Mouse (Mus musculus) limb, embryonic 10.5 days (tissue): Measurements from ENCODE around the gene Dchs1. TPM values are rescaled to one million over a fixed set of nuclear protein-coding genes. Genes with fewer than 3 reads are reported as not detected.

Source experiments
- DNase-seq: peaks from one replicate; pipeline ENCODE4 v3.0.0-alpha.2; 2017; ENCODE audit warnings: low spot score
- H3K27ac ChIP-seq: fragments of 300-500 bp; sonication (generic); 2 replicates; pipeline ENCODE4 v1.5.1; 2016; ENCODE audit warnings: mild to moderate bottlenecking
- H3K27me3 ChIP-seq: fragments of 300-500 bp; sonication (generic); 2 replicates; pipeline ENCODE4 v1.6.1; 2016; ENCODE audit warnings: low read depth, mild to moderate bottlenecking; ENCODE audit not compliant: poor library complexity, severe bottlenecking
- H3K36me3 ChIP-seq: fragments of 300-500 bp; sonication (generic); 2 replicates; pipeline ENCODE4 v1.6.1; 2016; ENCODE audit warnings: mild to moderate bottlenecking, moderate library complexity
- H3K4me1 ChIP-seq: fragments of 300-500 bp; sonication (generic); 2 replicates; pipeline ENCODE4 v1.6.1; 2016
- H3K4me3 ChIP-seq: fragments of 300-500 bp; sonication (generic); 2 replicates; pipeline ENCODE4 v1.5.1; 2016; ENCODE audit warnings: mild to moderate bottlenecking, moderate library complexity
- H3K9me3 ChIP-seq: fragments of 300-500 bp; sonication (generic); replicated peaks from 2 replicates; pipeline ENCODE4 v1.6.1; 2016; ENCODE audit warnings: mild to moderate bottlenecking
- WGBS: fragments of 180-500 bp; shearing (Covaris S2); methylation state at CpG from one replicate; pipeline ENCODE4 v1.1.7; 2016; 5-methylcytosine and 5-hydroxymethylcytosine counted together
- polyA plus RNA-seq: library from polyadenylated mRNA; unstranded; fragments of >200 nt; fragmentation: Nextera tagmentation; extraction: Ambion mirVana; gene quantifications from 2 replicates; pipeline ENCODE4 v1.2.1, GENCODE M21; 2016

Dchs1 gene
- polyA plus RNA-seq, result 17.3 and 21.2 TPM in 2 replicates

- Histone ChIP-seq H3K36me3 (peaks cover 36% of the 10 kb centered on the region), H3K27me3 (no peaks in the 10 kb centered on the region), H3K4me1 (peaks cover 45% of the 10 kb centered on the region), H3K27ac (peak within 1 kb of the TSS; percentile 99), H3K4me3 (peak within 1 kb of the TSS; percentile 98), H3K9me3 (no peaks in the 10 kb centered on the region)
- WGBS, result 1% methylated on average over 84 of the region's 97 CpGs
- peak; percentile 81 for DNase-seq
Measured at GRCm38 (mm10) chr7:105787285-105788140, at the start of gene Dchs1. Gene Dchs1 (minus strand): TSS chr7:105787654.

GRCm38 (mm10) chr7:105824281-105824680 is 36.8 kb upstream of the Dchs1 start:
- no peak for DNase-seq
- Histone ChIP-seq H3K9me3 (no peaks in the 10 kb centered on the region), H3K27ac (no peak overlapping the region), H3K4me3 (no peak overlapping the region), H3K4me1 (no peaks in the 10 kb centered on the region), H3K27me3 (no peaks in the 10 kb centered on the region), H3K36me3 (no peaks in the 10 kb centered on the region)
- WGBS, result 85% methylated on average over 7 of the region's 7 CpGs

GRCm38 (mm10) chr7:105818483-105818882 is 31.0 kb upstream of the Dchs1 start:
- WGBS, result 2% methylated on average over 1 of the region's 1 CpGs
- H3K9me3 ChIP-seq, result no peaks in the 10 kb centered on the region
- H3K27me3 ChIP-seq, result no peaks in the 10 kb centered on the region
- no peak overlapping the region for H3K4me3 ChIP-seq
- no peaks in the 10 kb centered on the region for H3K36me3 ChIP-seq
- no peak overlapping the region for H3K27ac ChIP-seq
- DNase-seq, result no peak
- H3K4me1 ChIP-seq, result no peaks in the 10 kb centered on the region

- Histone ChIP-seq H3K4me1 (no peaks in the 10 kb centered on the region; the same call in 1 of the 2 replicates), H3K27ac (no peak overlapping the region), H3K4me3 (no peak overlapping the region), H3K36me3 (no peaks in the 10 kb centered on the region), H3K9me3 (no peaks in the 10 kb centered on the region), H3K27me3 (no peaks in the 10 kb centered on the region)
- no peak for DNase-seq
Measured at GRCm38 (mm10) chr7:105816736-105817135, 29.3 kb upstream of the Dchs1 start.

GRCm38 (mm10) chr7:105813326-105813725 is 25.9 kb upstream of the Dchs1 start:
- Histone ChIP-seq H3K4me3 (no peak overlapping the region), H3K36me3 (peaks cover 16% of the 10 kb centered on the region), H3K27ac (no peak overlapping the region), H3K27me3 (no peaks in the 10 kb centered on the region), H3K4me1 (peaks cover 7% of the 10 kb centered on the region), H3K9me3 (no peaks in the 10 kb centered on the region)
- DNase-seq, result no peak
- whole genome bisulfite sequencing, result 87% methylated on average over 3 of the region's 3 CpGs

GRCm38 (mm10) chr7:105812566-105812965 is 25.1 kb upstream of the Dchs1 start:
- 87% methylated on average over 3 of the region's 3 CpGs for WGBS

GRCm38 (mm10) chr7:105811516-105811915 is 24.1 kb upstream of the Dchs1 start:
- H3K4me3 ChIP-seq, result peak overlapping the region; percentile 88

More at GRCm38 (mm10) chr7:105812566-105812965, 25.1 kb upstream of the Dchs1 start:
- Histone ChIP-seq H3K27me3 (no peaks in the 10 kb centered on the region), H3K4me3 (no peak overlapping the region), H3K9me3 (no peaks in the 10 kb centered on the region), H3K36me3 (peaks cover 24% of the 10 kb centered on the region), H3K27ac (no peak overlapping the region), H3K4me1 (peaks cover 7% of the 10 kb centered on the region)
- no peak for DNase-seq

GRCm38 (mm10) chr7:105810877-105811489 is 23.5 kb upstream of the Dchs1 start, which contains the start of gene Mrpl17:
Gene Mrpl17 (minus strand): TSS chr7:105811099.
- Histone ChIP-seq H3K4me3 (peak within 1 kb of the TSS; percentile 88), H3K27me3 (no peaks in the 10 kb centered on the region), H3K36me3 (peaks cover 30% of the 10 kb centered on the region), H3K9me3 (no peaks in the 10 kb centered on the region), H3K27ac (peak within 1 kb of the TSS; percentile 92), H3K4me1 (peaks cover 7% of the 10 kb centered on the region)
- peak; percentile 100 for DNase-seq
- under 1% methylated on average over 51 of the region's 52 CpGs for WGBS

More at GRCm38 (mm10) chr7:105811516-105811915, 24.1 kb upstream of the Dchs1 start:
- H3K9me3 ChIP-seq, result no peaks in the 10 kb centered on the region
- peaks cover 30% of the 10 kb centered on the region for H3K36me3 ChIP-seq
- H3K27me3 ChIP-seq, result no peaks in the 10 kb centered on the region
- DNase-seq, result no peak
- H3K27ac ChIP-seq, result peak overlapping the region; percentile 92
- peaks cover 7% of the 10 kb centered on the region for H3K4me1 ChIP-seq

- DNase-seq, result no peak
- peak overlapping the region; percentile 88 for H3K4me3 ChIP-seq
- no peaks in the 10 kb centered on the region for H3K27me3 ChIP-seq
- peak overlapping the region; percentile 92 for H3K27ac ChIP-seq
- peaks cover 30% of the 10 kb centered on the region for H3K36me3 ChIP-seq
- WGBS, result 6% methylated on average over 37 of the region's 37 CpGs
- H3K9me3 ChIP-seq, result no peaks in the 10 kb centered on the region
- peaks cover 7% of the 10 kb centered on the region for H3K4me1 ChIP-seq
Measured at GRCm38 (mm10) chr7:105810280-105810876, 22.9 kb upstream of the Dchs1 start.

- DNase-seq, result no peak
- 92% methylated on average over 7 of the region's 7 CpGs for WGBS
- peaks cover 30% of the 10 kb centered on the region for H3K36me3 ChIP-seq
- peak overlapping the region; percentile 88 for H3K4me3 ChIP-seq
- H3K9me3 ChIP-seq, result no peaks in the 10 kb centered on the region
- peak overlapping the region; percentile 92 for H3K27ac ChIP-seq
- H3K4me1 ChIP-seq, result peaks cover 7% of the 10 kb centered on the region
- no peaks in the 10 kb centered on the region for H3K27me3 ChIP-seq
Measured at GRCm38 (mm10) chr7:105809836-105810235, 22.4 kb upstream of the Dchs1 start.

- Histone ChIP-seq H3K36me3 (peaks cover 30% of the 10 kb centered on the region), H3K27ac (no peak overlapping the region), H3K4me1 (peaks cover 7% of the 10 kb centered on the region), H3K27me3 (no peaks in the 10 kb centered on the region), H3K4me3 (no peak overlapping the region), H3K9me3 (no peaks in the 10 kb centered on the region)
- 88% methylated on average over 1 of the region's 1 CpGs for WGBS
- no peak for DNase-seq
Measured at GRCm38 (mm10) chr7:105808385-105808784, 20.9 kb upstream of the Dchs1 start.

- peaks cover 30% of the 10 kb centered on the region for H3K36me3 ChIP-seq
- DNase-seq, result no peak
- H3K27ac ChIP-seq, result no peak overlapping the region
- 68% methylated on average over 2 of the region's 2 CpGs for WGBS
- H3K4me3 ChIP-seq, result no peak overlapping the region
- H3K27me3 ChIP-seq, result no peaks in the 10 kb centered on the region
- H3K4me1 ChIP-seq, result peaks cover 7% of the 10 kb centered on the region
- H3K9me3 ChIP-seq, result no peaks in the 10 kb centered on the region
Measured at GRCm38 (mm10) chr7:105806716-105807115, 19.3 kb upstream of the Dchs1 start.

- Histone ChIP-seq H3K27me3 (no peaks in the 10 kb centered on the region), H3K27ac (no peak overlapping the region), H3K4me3 (no peak overlapping the region), H3K4me1 (peaks cover 7% of the 10 kb centered on the region), H3K9me3 (no peaks in the 10 kb centered on the region), H3K36me3 (peaks cover 30% of the 10 kb centered on the region)
- no peak for DNase-seq
- WGBS, result 84% methylated on average over 5 of the region's 5 CpGs
Measured at GRCm38 (mm10) chr7:105806125-105806524, 18.7 kb upstream of the Dchs1 start.
